Mouse (Mus musculus) G1E (cell line): ENCODE measurements around the gene Slc16a9. TPM values are rescaled to one million over a fixed set of nuclear protein-coding genes. Genes with fewer than 3 reads are reported as not detected.

ENCODE experiments used
- ATAC-seq: 2 replicates; pipeline ENCODE4 v1.8.0; 2016; ENCODE audit warnings: mild to moderate bottlenecking; ENCODE audit not compliant: insufficient number of reproducible peaks, poor library complexity, low FRiP score, severe bottlenecking; ENCODE audit errors: extremely low read depth
- DNase-seq: peaks from one replicate; pipeline ENCODE4 v3.0.0; 2012; ENCODE audit warnings: low spot score
- H3K27me3 ChIP-seq: 2 replicates; pipeline ENCODE4 v1.6.1; 2012; ENCODE audit warnings: mild to moderate bottlenecking, low read length, inconsistent platforms; ENCODE audit not compliant: insufficient read depth
- H3K36me3 ChIP-seq: replicated peaks from 2 replicates; pipeline ENCODE3; 2012; ENCODE audit warnings: mild to moderate bottlenecking, inconsistent platforms
- H3K4me1 ChIP-seq: 2 replicates; pipeline ENCODE4 v1.6.1; 2012; ENCODE audit warnings: low read depth, low read length, inconsistent platforms, mixed read lengths; ENCODE audit not compliant: insufficient read depth
- H3K4me3 ChIP-seq: 2 replicates; pipeline ENCODE4 v1.5.1; 2012; ENCODE audit warnings: low read depth, mild to moderate bottlenecking, inconsistent platforms, low read length, moderate library complexity, mixed read lengths
- H3K9me3 ChIP-seq: replicated peaks from 2 replicates; pipeline ENCODE4 v1.6.1; 2012; ENCODE audit warnings: inconsistent platforms
- CTCF ChIP-seq: IDR thresholded peaks from 2 replicates; pipeline ENCODE4 v1.5.1; 2012; ENCODE audit warnings: low read depth, low read length, inconsistent platforms, mixed read lengths
- GATA1 ChIP-seq: IDR thresholded peaks from 2 replicates; pipeline ENCODE4 v1.6.1; 2012; ENCODE audit warnings: borderline replicate concordance, low read length, inconsistent platforms, mixed read lengths
- GATA2 ChIP-seq: IDR thresholded peaks from 2 replicates; pipeline ENCODE4 v1.6.1; 2012; ENCODE audit warnings: low read depth, low read length, inconsistent platforms, borderline replicate concordance
- POLR2AphosphoS5 ChIP-seq: IDR thresholded peaks from 2 replicates; pipeline ENCODE4 v1.6.1; 2012; ENCODE audit warnings: low read depth, low read length, inconsistent platforms; ENCODE audit not compliant: insufficient replicate concordance
- TAL1 ChIP-seq: conservative IDR thresholded peaks from 2 replicates; pipeline ENCODE4 v1.6.1; 2012; ENCODE audit warnings: low read depth, low read length, inconsistent platforms, mixed read lengths
- polyA plus RNA-seq: library from polyadenylated mRNA; stranded (reverse); fragments of >175 nt; gene quantifications from 2 replicates; pipeline ENCODE4 v1.2.3, GENCODE M21; 2012
- total RNA-seq, 2 experiments: library from RNA; stranded (forward) in 1 of 2; stranded (reverse) in 1 of 2; fragments of 200-1000 nt in 1 of 2; fragments of >200 nt in 1 of 2; fragmentation: Nextera tagmentation in 1 of 2; gene quantifications; 2 replicates each; pipeline ENCODE4 v1.2.3; 2014 to 2017

The Slc16a9 gene
- total and polyA plus RNA-seq, 3 experiments = 0.11 TPM; not detected in 2

- peaks cover 62% of the 10 kb centered on the region for H3K9me3 ChIP-seq
- H3K36me3 ChIP-seq = no peaks in the 10 kb centered on the region
- TF ChIP-seq GATA1 (no peak), GATA2 (no peak), POLR2AphosphoS5 (no peak), CTCF (no peak), TAL1 (no peak)
- H3K4me3 ChIP-seq = no peak overlapping the region
- DNase-seq (no peak), ATAC-seq (no peak)
- no peaks in the 10 kb centered on the region for H3K4me1 ChIP-seq
- H3K27me3 ChIP-seq = no peaks in the 10 kb centered on the region
Measured at GRCm38 (mm10) chr10:70246076-70246475, 1.2 kb downstream of the Slc16a9 start.

- no peak for ATAC-seq
- TF ChIP-seq POLR2AphosphoS5 (no peak), GATA1 (no peak), CTCF (no peak), GATA2 (no peak), TAL1 (no peak)
- H3K36me3 ChIP-seq = no peaks in the 10 kb centered on the region
- no peaks in the 10 kb centered on the region for H3K27me3 ChIP-seq
- no peak overlapping the region for H3K4me3 ChIP-seq
- H3K9me3 ChIP-seq = peaks cover 54% of the 10 kb centered on the region
- H3K4me1 ChIP-seq = no peaks in the 10 kb centered on the region
- DNase-seq = no peak
Measured at GRCm38 (mm10) chr10:70250354-70250753, 5.5 kb downstream of the Slc16a9 start.

DNA sequence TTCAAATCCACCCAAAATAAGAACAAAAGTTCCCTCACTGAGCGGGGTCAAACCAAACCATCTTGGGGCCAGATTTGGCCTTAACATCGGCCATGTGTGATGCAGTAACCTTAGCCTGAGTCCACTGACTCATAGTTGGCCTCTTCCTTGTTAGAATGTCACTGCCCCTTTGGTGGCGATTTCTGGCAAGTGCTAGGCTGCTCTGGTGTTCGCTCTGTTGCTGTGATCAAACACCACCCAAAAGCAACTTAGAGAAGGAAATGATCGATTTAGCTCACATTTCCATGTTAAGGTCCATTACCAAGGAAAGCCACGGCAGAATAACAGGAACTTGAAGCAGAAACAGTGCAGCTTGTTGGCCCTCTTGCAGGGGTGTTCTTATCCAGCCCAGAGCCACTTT is 5.9 kb downstream of the Slc16a9 start:
- ATAC-seq (no peak), DNase-seq (no peak)
- H3K4me3 ChIP-seq = no peak overlapping the region
- peaks cover 49% of the 10 kb centered on the region for H3K9me3 ChIP-seq
- TF ChIP-seq CTCF (no peak), POLR2AphosphoS5 (no peak), GATA2 (no peak), TAL1 (no peak), GATA1 (no peak)
- H3K36me3 ChIP-seq = no peaks in the 10 kb centered on the region
- H3K4me1 ChIP-seq = no peaks in the 10 kb centered on the region
- no peaks in the 10 kb centered on the region for H3K27me3 ChIP-seq

GRCm38 (mm10) chr10:70254666-70255065 is 9.8 kb downstream of the Slc16a9 start:
- Histone ChIP-seq H3K4me3 (no peak overlapping the region), H3K9me3 (peaks cover 37% of the 10 kb centered on the region), H3K36me3 (no peaks in the 10 kb centered on the region), H3K27me3 (no peaks in the 10 kb centered on the region), H3K4me1 (no peaks in the 10 kb centered on the region)
- DNase-seq (no peak), ATAC-seq (no peak)
- no peak for TF ChIP-seq TAL1
- no peak for TF ChIP-seq POLR2AphosphoS5
- no peak for TF ChIP-seq CTCF
- no peak for TF ChIP-seq GATA1
- no peak for TF ChIP-seq GATA2

DNA sequence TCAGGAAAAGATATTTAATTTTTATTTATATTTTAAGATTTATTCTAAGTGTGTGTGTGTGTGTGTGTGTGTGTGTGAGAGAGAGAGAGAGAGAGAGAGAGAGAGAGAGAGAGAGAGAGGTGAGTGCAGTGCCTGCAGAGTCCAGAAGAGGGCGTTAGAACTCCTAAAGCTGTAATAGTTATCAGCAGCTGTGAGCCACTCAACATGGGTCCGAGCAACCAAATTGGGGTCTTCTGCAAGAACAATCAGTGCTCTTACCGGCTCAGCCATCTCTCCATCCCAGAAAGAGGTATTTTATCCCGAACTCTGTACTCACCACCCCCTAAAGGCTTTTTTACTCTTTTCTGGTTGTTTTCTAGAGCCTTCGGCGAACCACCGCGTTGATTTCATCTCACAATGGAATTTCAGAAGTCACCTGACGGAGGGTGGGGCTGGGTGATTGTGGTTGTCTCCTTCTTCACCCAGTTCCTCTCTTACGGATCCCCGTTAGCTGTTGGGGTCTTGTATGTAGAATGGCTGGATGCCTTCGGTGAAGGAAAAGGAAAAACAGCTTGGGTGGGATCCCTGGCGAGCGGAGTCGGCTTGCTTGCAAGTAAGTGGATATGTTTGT is 10.8 kb downstream of the Slc16a9 start:
- no peaks in the 10 kb centered on the region for H3K36me3 ChIP-seq
- DNase-seq (no peak), ATAC-seq (no peak)
- H3K4me1 ChIP-seq = no peaks in the 10 kb centered on the region
- TF ChIP-seq TAL1 = no peak
- no peak for TF ChIP-seq POLR2AphosphoS5
- TF ChIP-seq CTCF = no peak
- TF ChIP-seq GATA1 = no peak
- TF ChIP-seq GATA2 = no peak
- H3K4me3 ChIP-seq = no peak overlapping the region
- no peaks in the 10 kb centered on the region for H3K27me3 ChIP-seq
- H3K9me3 ChIP-seq = peaks cover 31% of the 10 kb centered on the region

- no peaks in the 10 kb centered on the region for H3K4me1 ChIP-seq
- H3K4me3 ChIP-seq = no peak overlapping the region
- TF ChIP-seq POLR2AphosphoS5 (no peak), CTCF (no peak), GATA2 (no peak), GATA1 (no peak), TAL1 (no peak)
- H3K36me3 ChIP-seq = no peaks in the 10 kb centered on the region
- peaks cover 29% of the 10 kb centered on the region for H3K9me3 ChIP-seq
- no peak for DNase-seq
- no peak for ATAC-seq
- H3K27me3 ChIP-seq = no peaks in the 10 kb centered on the region
Measured at GRCm38 (mm10) chr10:70257029-70257428, 12.1 kb downstream of the Slc16a9 start.
